8 mouse cellular contexts compared by ENCODE assay signal in genomic region chr7:44310285-44310877, GRCm38 (mm10). TPM values are rescaled to one million over a fixed set of nuclear protein-coding genes. Genes with fewer than 3 reads are reported as not detected.
DNase-seq lines count a peak whose midpoint lies in the region; ATAC-seq and TF ChIP-seq lines count a peak whose summit lies in the region.

No protein-coding gene starts in this region.

- TF ChIP-seq POLR2A in kidney, adult 2 months (IDR thresholded peaks at IDR 0.05; ENCODE audit: low read depth, low read length): no peak
- TF ChIP-seq POLR2A in MEL (IDR thresholded peaks at IDR 0.05; ENCODE audit: control insufficient read depth in 1 of 2, insufficient read depth in 1 of 2, low read depth in 1 of 2, low read length in 2 of 2, poor library complexity in 1 of 2): no peak

- no peak for TF ChIP-seq RAD21 in MEL (IDR thresholded peaks at IDR 0.05; ENCODE audit: low read depth, low read length)

- 2% methylated on average over 38 of the region's 40 CpGs for WGBS in kidney, adult 2 months
- 2% methylated on average over 36 of the region's 40 CpGs for whole genome bisulfite sequencing in intestine, embryonic 14.5 days
- 0% methylated on average over 40 of the region's 40 CpGs for WGBS in midbrain, embryonic 14.5 days

- H3K9me3 ChIP-seq in MEL (replicated peaks; ENCODE audit: insufficient read depth, low read length): no peaks in the 10 kb centered on the region
- H3K9me3 ChIP-seq in intestine, embryonic 14.5 days (ENCODE audit: control insufficient read depth, low read length): no peaks in the 10 kb centered on the region
- no peaks in the 10 kb centered on the region for H3K9me3 ChIP-seq in midbrain, embryonic 14.5 days (ENCODE audit: control insufficient read depth, low read length)

- ATAC-seq in intestine, embryonic 14.5 days (replicated peaks; ENCODE audit: low FRiP score, low TSS enrichment, low read depth): peak; percentile 29
- ATAC-seq in midbrain, embryonic 14.5 days (ENCODE audit: low FRiP score, low TSS enrichment): peak; percentile 59
- ATAC-seq in monocyte, adult 5-6 weeks (replicated peaks; ENCODE audit: insufficient number of reproducible peaks, low FRiP score, low TSS enrichment, poor library complexity, severe bottlenecking): no peak

- peak overlapping the region; percentile 29; the same call in 1 of the 2 replicates for H3K4me3 ChIP-seq in kidney, adult 2 months (ENCODE audit: insufficient read depth, low read depth, low read length)
- peak overlapping the region; percentile 17 to 32; a peak in 2 of 4 replicates for H3K4me3 ChIP-seq in MEL (ENCODE audit: control insufficient read depth in 1 of 2, insufficient read depth in 1 of 2, low read depth in 2 of 2, low read length in 2 of 2)
- peak overlapping the region; percentile 46 for H3K4me3 ChIP-seq in intestine, embryonic 14.5 days (ENCODE audit: low read depth, low read length)
- H3K4me3 ChIP-seq in midbrain, embryonic 14.5 days (replicated peaks; ENCODE audit: low read depth, low read length): peak overlapping the region; percentile 70

- TF ChIP-seq CTCF in kidney, adult 2 months (conservative IDR thresholded peaks at IDR 0.05; ENCODE audit: insufficient read depth, insufficient read length, low read depth, low read length): no peak
- no peak for TF ChIP-seq CTCF in MEL (IDR thresholded peaks at IDR 0.05 in 2 of 3, conservative IDR thresholded peaks at IDR 0.05 in 1 of 3; ENCODE audit: control insufficient read depth in 1 of 3, insufficient read depth in 1 of 3, low read depth in 2 of 3, low read length in 3 of 3, poor library complexity in 1 of 3, severe bottlenecking in 1 of 3)

- no peak overlapping the region for H3K27ac ChIP-seq in kidney, adult 2 months (ENCODE audit: insufficient read depth, low read depth, low read length)
- no peak overlapping the region for H3K27ac ChIP-seq in MEL (ENCODE audit: control insufficient read depth, low read depth, low read length)
- H3K27ac ChIP-seq in intestine, embryonic 14.5 days (ENCODE audit: low read depth): no peak overlapping the region
- peak overlapping the region; percentile 81 for H3K27ac ChIP-seq in midbrain, embryonic 14.5 days (replicated peaks; ENCODE audit: low read depth, low read length)

- H3K27me3 ChIP-seq in kidney, adult 2 months (replicated peaks; ENCODE audit: control insufficient read depth, insufficient read depth, low read length): peaks cover 3% of the 10 kb centered on the region
- H3K27me3 ChIP-seq in MEL (ENCODE audit: control insufficient read depth in 1 of 2, insufficient read depth in 2 of 2, low read length in 2 of 2): peaks cover 3 to 6% of the 10 kb centered on the region in 2 experiments; a peak in 3 of 4 replicates
- H3K27me3 ChIP-seq in intestine, embryonic 14.5 days (replicated peaks; ENCODE audit: control insufficient read depth, insufficient read depth, low read length): no peaks in the 10 kb centered on the region
- no peaks in the 10 kb centered on the region for H3K27me3 ChIP-seq in midbrain, embryonic 14.5 days (ENCODE audit: control insufficient read depth, insufficient read depth, low read length)

- H3K4me2 ChIP-seq in intestine, embryonic 14.5 days (ENCODE audit: low read length): peak overlapping the region; percentile 98
- peak overlapping the region; percentile 91 for H3K4me2 ChIP-seq in midbrain, embryonic 14.5 days (ENCODE audit: low read length)

- H3K36me3 ChIP-seq in kidney, adult 2 months (ENCODE audit: control insufficient read depth, insufficient read depth, low read length): no peaks in the 10 kb centered on the region
- H3K36me3 ChIP-seq in MEL (ENCODE audit: control insufficient read depth in 1 of 2, insufficient read depth in 2 of 2, low read length in 2 of 2): peaks cover 0 to 2% of the 10 kb centered on the region in 2 experiments; a peak in 1 of 4 replicates
- H3K36me3 ChIP-seq in intestine, embryonic 14.5 days (ENCODE audit: control insufficient read depth, insufficient read depth, low read length): no peaks in the 10 kb centered on the region
- peaks cover 25% of the 10 kb centered on the region for H3K36me3 ChIP-seq in midbrain, embryonic 14.5 days (ENCODE audit: control insufficient read depth, insufficient read depth, low read length)

- DNase-seq in kidney, adult 2 months: peak; percentile 13
- no peak for DNase-seq in kidney, adult 18-20 months
- no peak for DNase-seq in MEL (ENCODE audit: low read depth, low spot score)
- DNase-seq in embryo, embryonic 11 days: peak; percentile 42
- DNase-seq in intestine, embryonic 14.5 days (ENCODE audit: low spot score): peak; percentile 58
- DNase-seq in midbrain, embryonic 14.5 days: no peak
- DNase-seq in urinary bladder, postnatal 4 days (ENCODE audit: low spot score in 2 of 2): no peak

- no peaks in the 10 kb centered on the region for H3K4me1 ChIP-seq in kidney, adult 2 months (ENCODE audit: control insufficient read depth, insufficient read depth, low read length)
- peaks cover 0 to 6% of the 10 kb centered on the region in 2 experiments; a peak in 2 of 4 replicates for H3K4me1 ChIP-seq in MEL (ENCODE audit: control insufficient read depth in 1 of 2, insufficient read depth in 2 of 2, low read length in 2 of 2)
- H3K4me1 ChIP-seq in intestine, embryonic 14.5 days (replicated peaks; ENCODE audit: control insufficient read depth, insufficient read depth, low read length): peaks cover 36% of the 10 kb centered on the region
- H3K4me1 ChIP-seq in midbrain, embryonic 14.5 days (ENCODE audit: control insufficient read depth, insufficient read depth, low read length): peaks cover 13% of the 10 kb centered on the region

- H3K9ac ChIP-seq in MEL (ENCODE audit: control insufficient read depth, low read depth, low read length, poor library complexity, severe bottlenecking): no peak overlapping the region
- peak overlapping the region; percentile 37 for H3K9ac ChIP-seq in intestine, embryonic 14.5 days (ENCODE audit: low read length)
- H3K9ac ChIP-seq in midbrain, embryonic 14.5 days (replicated peaks; ENCODE audit: low read length): peak overlapping the region; percentile 85

- TF ChIP-seq EP300 in MEL (IDR thresholded peaks at IDR 0.05; ENCODE audit: low read depth in 1 of 2, low read length in 2 of 2): no peak

- H3K79me2 ChIP-seq in MEL (ENCODE audit: control insufficient read depth, insufficient read depth, low read length, poor library complexity): no peaks in the 10 kb centered on the region

TF ChIP-seq in MEL, 35 proteins besides CTCF, POLR2A, EP300 and RAD21 (continues in another document):
- no peak for TF ChIP-seq POLR2AphosphoS5 (IDR thresholded peaks at IDR 0.05; ENCODE audit: borderline replicate concordance, low read depth, low read length)
- no peak for TF ChIP-seq CHD1 (IDR thresholded peaks at IDR 0.05; ENCODE audit: low read depth, low read length)
- no peak for TF ChIP-seq ZNF384 (IDR thresholded peaks at IDR 0.05; ENCODE audit: low read depth, low read length)
- no peak for TF ChIP-seq ZKSCAN1 (IDR thresholded peaks at IDR 0.05; ENCODE audit: low read depth, low read length)
- TF ChIP-seq GATA1 (IDR thresholded peaks at IDR 0.05; ENCODE audit: low read depth, low read length): no peak
- TF ChIP-seq KAT2A (conservative IDR thresholded peaks at IDR 0.05; ENCODE audit: low read depth, low read length): no peak
- TF ChIP-seq POLR2AphosphoS2 (IDR thresholded peaks at IDR 0.05; ENCODE audit: low read length): no peak
- no peak for TF ChIP-seq NRF1 (IDR thresholded peaks at IDR 0.05; ENCODE audit: insufficient read depth, low read depth, low read length, poor library complexity, severe bottlenecking)
- TF ChIP-seq MYC (IDR thresholded peaks at IDR 0.05; ENCODE audit: low read depth, low read length): no peak
- TF ChIP-seq USF2 (IDR thresholded peaks at IDR 0.05; ENCODE audit: borderline replicate concordance in 1 of 2, insufficient read depth in 1 of 2, low read depth in 1 of 2, low read length in 2 of 2): no peak
- no peak for TF ChIP-seq TCF12 (IDR thresholded peaks at IDR 0.05; ENCODE audit: low read depth, low read length)
- no peak for TF ChIP-seq BHLHE40 (IDR thresholded peaks at IDR 0.05; ENCODE audit: borderline replicate concordance, low read depth, low read length)

RNA-seq across cellular contexts. Expression of gene Shank1, which starts 0.3 kb away (rescaled TPM):
- 0.43 and 0.66 TPM in 2 replicates for polyA plus RNA-seq in kidney, adult 2 months (2012; rRNA removed)
- total RNA-seq in MEL (2012; rRNA removed): 0.12 and 0.29 TPM in 2 replicates
- 1 to 10 TPM in 1 of 2 experiments, not detected in 1; 3.9 TPM for polyA plus RNA-seq in MEL (2012; ENCODE audit: insufficient read depth in 1 of 2, insufficient read length in 2 of 2, low read depth in 1 of 2, low replicate concordance in 2 of 2, missing spikeins in 1 of 2)
- polyA plus RNA-seq in intestine, embryonic 14.5 days (2014; fragmentation: Nextera tagmentation; extraction: Ambion mirVana): 3.0 and 3.3 TPM in 2 replicates
- 35.1 and 37.8 TPM in 2 replicates for polyA plus RNA-seq in midbrain, embryonic 14.5 days (2014; fragmentation: Nextera tagmentation; extraction: Ambion mirVana)
- 0.19 to 1.2 TPM in 2 of 3 replicates, not detected in the other for total RNA-seq in monocyte, adult 5-6 weeks (2017)

RNA-seq across cellular contexts. Expression of gene Clec11a, which starts 3.7 kb away (rescaled TPM):
- polyA plus RNA-seq in kidney, adult 2 months (2012; rRNA removed): 6.4 and 8.1 TPM in 2 replicates
- total RNA-seq in MEL (2012; rRNA removed): 0.33 and 0.39 TPM in 2 replicates
- polyA plus RNA-seq in MEL (2012; ENCODE audit: insufficient read depth in 1 of 2, insufficient read length in 2 of 2, low read depth in 1 of 2, low replicate concordance in 2 of 2, missing spikeins in 1 of 2): under 1 TPM in 1 of 2 experiments, not detected in 1; 0.33 TPM
- polyA plus RNA-seq in intestine, embryonic 14.5 days (2014; fragmentation: Nextera tagmentation; extraction: Ambion mirVana): 5.4 and 6.3 TPM in 2 replicates
- polyA plus RNA-seq in midbrain, embryonic 14.5 days (2014; fragmentation: Nextera tagmentation; extraction: Ambion mirVana): 4.6 and 4.7 TPM in 2 replicates
- total RNA-seq in monocyte, adult 5-6 weeks (2017): 0.49 to 1.6 TPM (median 0.85 TPM) in 3 replicates

RNA-seq across cellular contexts. Expression of gene Gm15517, which starts 49.1 kb away (rescaled TPM):
- not detected in 2 replicates for polyA plus RNA-seq in kidney, adult 2 months (2012; rRNA removed)
- total RNA-seq in MEL (2012; rRNA removed): not detected in 2 replicates
- not detected for polyA plus RNA-seq in MEL (2012; ENCODE audit: insufficient read depth in 1 of 2, insufficient read length in 2 of 2, low read depth in 1 of 2, low replicate concordance in 2 of 2, missing spikeins in 1 of 2)
- not detected in 2 replicates for polyA plus RNA-seq in intestine, embryonic 14.5 days (2014; fragmentation: Nextera tagmentation; extraction: Ambion mirVana)
- 1.8 TPM in 1 of 2 replicates, not detected in the other for polyA plus RNA-seq in midbrain, embryonic 14.5 days (2014; fragmentation: Nextera tagmentation; extraction: Ambion mirVana)
- total RNA-seq in monocyte, adult 5-6 weeks (2017): not detected in 3 replicates

RNA-seq across cellular contexts. Expression of gene Acp4, which starts 53.2 kb away (rescaled TPM):
- not detected in 2 replicates for polyA plus RNA-seq in kidney, adult 2 months (2012; rRNA removed)
- 0.10 and 0.12 TPM in 2 replicates for total RNA-seq in MEL (2012; rRNA removed)
- under 1 TPM in 1 of 2 experiments, not detected in 1; 0.14 TPM for polyA plus RNA-seq in MEL (2012; ENCODE audit: insufficient read depth in 1 of 2, insufficient read length in 2 of 2, low read depth in 1 of 2, low replicate concordance in 2 of 2, missing spikeins in 1 of 2)
- not detected in 2 replicates for polyA plus RNA-seq in intestine, embryonic 14.5 days (2014; fragmentation: Nextera tagmentation; extraction: Ambion mirVana)
- polyA plus RNA-seq in midbrain, embryonic 14.5 days (2014; fragmentation: Nextera tagmentation; extraction: Ambion mirVana): not detected in 2 replicates
- total RNA-seq in monocyte, adult 5-6 weeks (2017): not detected in 3 replicates

Comparison
In these comparisons a context has a peak if more than half of its experiments do, and no peak if none do; other contexts are left out.
1. DNase-seq: peak in kidney, adult 2 months (single experiment), embryo, embryonic 11 days (single experiment) and intestine, embryonic 14.5 days (single experiment); none in kidney, adult 18-20 months (single experiment), MEL (single experiment), midbrain, embryonic 14.5 days (single experiment) and urinary bladder, postnatal 4 days (0 of 2).
2. Peak in every context shown above with its lines, with median percentiles within 50 percentile points of each other: H3K4me3 ChIP-seq.